19 mouse cellular contexts compared by ENCODE assay signal in genomic region chr8:118439857-118440256, GRCm38 (mm10).
DNase-seq lines count a peak whose midpoint lies in the region; ATAC-seq and TF ChIP-seq lines count a peak whose summit lies in the region.
"Had no signal": no experiment of that assay in that cellular context is flagged by ENCODE, and none has a peak within 500 bp of the region (broad histone marks: within the 10 kb centered on the region; RNA-seq: fewer than 3 reads in every experiment).

No protein-coding gene starts in this region.

- no peaks in the 10 kb centered on the region for H3K27me3 ChIP-seq in forebrain, postnatal 0 days (ENCODE audit: insufficient read depth, low read length)
- no peaks in the 10 kb centered on the region for H3K27me3 ChIP-seq in forebrain, embryonic 12.5 days
- no peaks in the 10 kb centered on the region for H3K27me3 ChIP-seq in midbrain, embryonic 11.5 days (ENCODE audit: control insufficient read depth, insufficient read depth, low read length)
- H3K27me3 ChIP-seq in midbrain, embryonic 16.5 days (ENCODE audit: control insufficient read depth, insufficient read depth, low read depth, low read length): no peaks in the 10 kb centered on the region
- no peaks in the 10 kb centered on the region for H3K27me3 ChIP-seq in midbrain, embryonic 15.5 days (replicated peaks)
- H3K27me3 ChIP-seq: embryonic facial prominence, embryonic 13.5 days; heart, embryonic 15.5 days; limb, embryonic 13.5 days had no signal

- no peak for DNase-seq in forebrain, postnatal 0 days
- no peak for DNase-seq in midbrain, embryonic 11.5 days (ENCODE audit: low spot score, missing footprints)
- peak; percentile 67 for DNase-seq in heart, postnatal 4 days
- DNase-seq in thymus, postnatal 25 days: no peak
- DNase-seq in thymus, postnatal 14 days: no peak
- DNase-seq: adrenal gland, postnatal 14 days; cerebellum, postnatal 36 days; kidney, adult 18-20 months; kidney, postnatal 4 days; right cerebral cortex, postnatal 14 days; thymus, adult 18-20 months had no signal

- H3K4me1 ChIP-seq in forebrain, postnatal 0 days (ENCODE audit: insufficient read depth): peaks cover 13% of the 10 kb centered on the region
- peaks cover 12% of the 10 kb centered on the region for H3K4me1 ChIP-seq in forebrain, embryonic 12.5 days
- no peaks in the 10 kb centered on the region for H3K4me1 ChIP-seq in midbrain, embryonic 11.5 days (ENCODE audit: control insufficient read depth, insufficient read depth, low read length)
- H3K4me1 ChIP-seq in midbrain, embryonic 16.5 days (ENCODE audit: control insufficient read depth, insufficient read depth, low read length): peaks cover 13% of the 10 kb centered on the region
- peaks cover 15% of the 10 kb centered on the region for H3K4me1 ChIP-seq in midbrain, embryonic 15.5 days
- H3K4me1 ChIP-seq: embryonic facial prominence, embryonic 13.5 days; limb, embryonic 13.5 days had no signal

- no peak for TF ChIP-seq CTCF in forebrain, postnatal 0 days (IDR thresholded peaks at IDR 0.05; ENCODE audit: low read depth)

- H3K4me3 ChIP-seq in forebrain, postnatal 0 days (ENCODE audit: low read depth, low read length): no peak overlapping the region
- no peak overlapping the region for H3K4me3 ChIP-seq in forebrain, embryonic 12.5 days (replicated peaks)
- no peak overlapping the region for H3K4me3 ChIP-seq in midbrain, embryonic 11.5 days (ENCODE audit: low read depth, low read length)
- no peak overlapping the region for H3K4me3 ChIP-seq in midbrain, embryonic 16.5 days (ENCODE audit: low read depth, low read length)
- no peak overlapping the region for H3K4me3 ChIP-seq in midbrain, embryonic 15.5 days
- H3K4me3 ChIP-seq: embryonic facial prominence, embryonic 13.5 days; forebrain, embryonic 10.5 days; heart, embryonic 15.5 days; limb, embryonic 13.5 days; myocyte had no signal

- H3K9me3 ChIP-seq in forebrain, postnatal 0 days (ENCODE audit: low read length): no peaks in the 10 kb centered on the region
- no peaks in the 10 kb centered on the region for H3K9me3 ChIP-seq in forebrain, embryonic 12.5 days
- H3K9me3 ChIP-seq in midbrain, embryonic 11.5 days (ENCODE audit: control insufficient read depth, low read length): no peaks in the 10 kb centered on the region
- H3K9me3 ChIP-seq in midbrain, embryonic 16.5 days (replicated peaks; ENCODE audit: control insufficient read depth, low read length, poor library complexity, severe bottlenecking): no peaks in the 10 kb centered on the region
- H3K9me3 ChIP-seq in midbrain, embryonic 15.5 days: no peaks in the 10 kb centered on the region
- H3K9me3 ChIP-seq: embryonic facial prominence, embryonic 13.5 days; forebrain, embryonic 10.5 days; heart, embryonic 15.5 days; limb, embryonic 13.5 days had no signal

- peak; percentile 44; the same call in 1 of the 2 replicates for ATAC-seq in forebrain, postnatal 0 days
- no peak for ATAC-seq in forebrain, embryonic 12.5 days (ENCODE audit: low FRiP score)
- peak; percentile 33; the same call in 1 of the 2 replicates for ATAC-seq in midbrain, embryonic 11.5 days (ENCODE audit: low FRiP score)
- ATAC-seq in midbrain, embryonic 16.5 days: no peak
- 0 out of 2 replicates have a peak, but pooled peaks have one; percentile 39 for ATAC-seq in midbrain, embryonic 15.5 days (replicated peaks)

- H3K9ac ChIP-seq in forebrain, postnatal 0 days: no peak overlapping the region
- H3K9ac ChIP-seq in forebrain, embryonic 12.5 days: no peak overlapping the region
- H3K9ac ChIP-seq in midbrain, embryonic 11.5 days (ENCODE audit: low read length): no peak overlapping the region
- H3K9ac ChIP-seq in midbrain, embryonic 16.5 days (ENCODE audit: low read depth, low read length): no peak overlapping the region
- no peak overlapping the region for H3K9ac ChIP-seq in midbrain, embryonic 15.5 days
- H3K9ac ChIP-seq: embryonic facial prominence, embryonic 13.5 days; heart, embryonic 15.5 days; limb, embryonic 13.5 days had no signal

- H3K36me3 ChIP-seq in forebrain, postnatal 0 days (ENCODE audit: insufficient read depth): no peaks in the 10 kb centered on the region
- no peaks in the 10 kb centered on the region for H3K36me3 ChIP-seq in forebrain, embryonic 12.5 days (replicated peaks)
- no peaks in the 10 kb centered on the region for H3K36me3 ChIP-seq in midbrain, embryonic 11.5 days (ENCODE audit: control insufficient read depth, insufficient read depth, low read length)
- H3K36me3 ChIP-seq in midbrain, embryonic 16.5 days (ENCODE audit: control insufficient read depth, insufficient read depth, low read length): no peaks in the 10 kb centered on the region
- H3K36me3 ChIP-seq in midbrain, embryonic 15.5 days (replicated peaks): no peaks in the 10 kb centered on the region
- H3K36me3 ChIP-seq: embryonic facial prominence, embryonic 13.5 days; forebrain, embryonic 10.5 days; heart, embryonic 15.5 days; limb, embryonic 13.5 days had no signal

- H3K27ac ChIP-seq in forebrain, postnatal 0 days (ENCODE audit: low read depth, low read length): no peak overlapping the region
- H3K27ac ChIP-seq in forebrain, embryonic 12.5 days: no peak overlapping the region
- no peak overlapping the region for H3K27ac ChIP-seq in midbrain, embryonic 11.5 days (ENCODE audit: low read depth, low read length)
- no peak overlapping the region for H3K27ac ChIP-seq in midbrain, embryonic 16.5 days (ENCODE audit: low read length)
- H3K27ac ChIP-seq in midbrain, embryonic 15.5 days: no peak overlapping the region
- H3K27ac ChIP-seq: embryonic facial prominence, embryonic 13.5 days; forebrain, embryonic 10.5 days; heart, embryonic 15.5 days; limb, embryonic 13.5 days had no signal

- no peak overlapping the region for H3K4me2 ChIP-seq in forebrain, postnatal 0 days (ENCODE audit: low read depth)
- H3K4me2 ChIP-seq in forebrain, embryonic 12.5 days: no peak overlapping the region
- no peak overlapping the region for H3K4me2 ChIP-seq in midbrain, embryonic 11.5 days
- H3K4me2 ChIP-seq in midbrain, embryonic 16.5 days (ENCODE audit: low read length): no peak overlapping the region
- H3K4me2 ChIP-seq in midbrain, embryonic 15.5 days: no peak overlapping the region
- H3K4me2 ChIP-seq: embryonic facial prominence, embryonic 13.5 days; heart, embryonic 15.5 days; limb, embryonic 13.5 days had no signal

- 36% methylated on average over 5 of the region's 5 CpGs for WGBS in forebrain, postnatal 0 days
- WGBS in forebrain, embryonic 12.5 days: 50% methylated on average over 5 of the region's 5 CpGs
- 46% methylated on average over 5 of the region's 5 CpGs for WGBS in midbrain, embryonic 11.5 days
- 34% methylated on average over 5 of the region's 5 CpGs for WGBS in midbrain, embryonic 16.5 days
- WGBS in midbrain, embryonic 15.5 days: 26% methylated on average over 5 of the region's 5 CpGs

Comparison
In these comparisons a context has a peak if more than half of its experiments do, and no peak if none do; other contexts are left out.
1. ATAC-seq: peak in forebrain, postnatal 0 days (single experiment), midbrain, embryonic 11.5 days (single experiment) and midbrain, embryonic 15.5 days (single experiment); none in forebrain, embryonic 12.5 days (single experiment) and midbrain, embryonic 16.5 days (single experiment).